Mouse (Mus musculus) testis, postnatal 14 days (tissue): ENCODE measurements around the gene Dtnb.
A peak's percentile ranks its signal among the peaks of the same experiment; 100 is the strongest.
"Not testable (repeated sequence)": the region's sequence is repeated elsewhere in the genome, so short reads cannot be mapped to it uniquely, and the experiment has no call there.

Experiments used
- DNase-seq: peaks from one replicate; pipeline ENCODE4 v3.0.0; 2021; ENCODE audit warnings: low spot score

The Dtnb gene

DNA sequence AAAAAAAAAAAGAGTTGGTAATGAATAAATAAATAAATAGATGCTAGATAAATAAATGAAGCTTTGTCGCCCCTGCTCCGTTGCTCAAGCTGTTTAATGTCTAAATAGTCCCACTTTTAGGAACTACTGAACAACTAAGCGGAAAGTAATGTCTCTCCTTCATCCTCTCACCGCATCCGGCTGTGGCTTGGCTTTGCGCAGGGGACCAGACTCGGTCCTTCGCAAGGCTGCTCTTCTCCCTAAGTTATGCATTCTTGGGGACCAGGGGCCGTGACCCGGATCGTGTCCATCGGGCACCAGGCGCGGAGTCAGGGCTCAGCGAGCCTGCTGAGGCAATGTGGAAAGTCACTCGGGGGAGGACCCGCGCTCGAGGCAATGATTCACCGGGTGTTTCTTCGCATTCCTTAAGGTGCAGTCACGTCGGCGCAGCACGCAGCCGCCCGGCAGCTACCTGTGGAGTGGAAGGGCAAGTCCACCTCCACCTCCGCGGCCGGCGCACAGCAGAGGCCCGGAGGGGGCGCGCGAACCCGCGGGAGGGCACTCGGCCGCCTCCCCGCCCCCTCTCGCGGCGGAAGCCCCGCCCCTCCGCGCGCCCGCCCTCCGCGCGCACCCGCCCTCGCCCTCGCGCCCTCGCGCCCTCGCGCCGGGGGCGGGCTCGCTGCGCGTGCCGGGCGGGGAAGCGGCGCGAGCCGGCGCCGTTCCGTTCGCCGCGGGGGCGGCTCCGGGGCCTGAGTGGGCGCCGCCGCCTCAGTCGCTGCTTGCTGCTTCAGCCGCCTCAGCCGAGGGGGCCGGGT, at the start of gene Dtnb:
TSS of gene Dtnb (plus strand) at position 595 of the 794 bp plus-strand sequence.
- peak; percentile 81 for DNase-seq

DNA sequence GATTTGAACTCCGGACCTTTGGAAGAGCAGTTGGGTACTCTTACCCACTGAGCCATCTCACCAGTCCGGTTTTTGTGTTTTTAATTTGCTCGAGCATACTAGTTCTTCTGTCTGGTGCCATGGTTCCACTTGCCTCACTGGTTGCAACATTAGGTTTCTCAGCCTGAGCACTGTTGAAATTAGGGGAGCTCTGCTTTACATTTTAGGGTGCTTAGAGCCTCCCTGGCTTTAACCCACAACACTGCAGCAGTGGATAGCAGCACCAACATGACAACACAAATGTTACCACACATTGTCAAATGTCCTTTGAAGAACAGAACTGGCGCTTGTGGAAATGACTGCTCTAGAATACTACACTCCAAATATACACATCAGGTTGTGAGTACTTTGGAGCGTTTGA, 46.6 kb upstream of the Dtnb start:
- no peak for DNase-seq

GRCm38 (mm10) chr12:3535446-3535845, 36.7 kb upstream of the Dtnb start:
- not testable (repeated sequence) for DNase-seq

DNA sequence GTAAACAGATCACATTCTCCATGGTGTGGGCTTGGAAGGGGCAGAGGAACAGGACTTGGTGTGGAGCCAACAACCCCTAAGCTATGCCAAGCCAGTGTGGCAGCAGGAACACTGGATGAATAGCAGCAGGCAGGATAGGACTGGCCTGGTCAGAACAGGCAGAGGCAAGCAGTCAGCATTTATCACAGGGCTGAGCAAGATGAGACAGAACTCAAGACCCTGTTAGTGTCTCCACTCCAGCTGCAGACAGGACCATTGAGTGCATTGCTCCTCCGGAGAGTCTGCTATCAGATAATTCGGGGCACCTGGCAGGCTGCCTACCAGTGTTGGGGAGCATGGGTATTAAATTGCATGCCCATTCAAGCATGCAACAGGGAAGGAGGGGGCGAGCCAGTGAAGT, 34.6 kb upstream of the Dtnb start:
- DNase-seq = no peak

DNA sequence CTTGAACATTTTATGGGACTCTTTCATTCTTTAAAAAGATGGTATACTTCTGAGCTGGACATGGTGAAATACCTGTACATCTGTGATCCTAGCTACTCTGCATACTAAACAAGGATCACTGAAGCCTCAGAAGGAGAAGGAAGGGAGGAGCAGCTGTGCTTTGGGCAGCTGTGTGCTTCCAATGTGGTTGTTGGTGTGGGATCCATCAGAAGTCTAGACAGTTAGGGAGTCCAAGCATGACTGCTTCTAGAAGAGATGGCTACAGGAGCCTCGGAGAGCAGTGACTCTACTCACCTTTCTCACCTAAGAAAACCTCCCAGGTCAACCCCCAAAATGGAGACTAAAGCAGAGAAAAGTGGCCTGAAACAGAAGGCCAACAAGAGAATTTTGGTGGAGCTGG, 34.1 kb upstream of the Dtnb start:
- DNase-seq = no peak

DNA sequence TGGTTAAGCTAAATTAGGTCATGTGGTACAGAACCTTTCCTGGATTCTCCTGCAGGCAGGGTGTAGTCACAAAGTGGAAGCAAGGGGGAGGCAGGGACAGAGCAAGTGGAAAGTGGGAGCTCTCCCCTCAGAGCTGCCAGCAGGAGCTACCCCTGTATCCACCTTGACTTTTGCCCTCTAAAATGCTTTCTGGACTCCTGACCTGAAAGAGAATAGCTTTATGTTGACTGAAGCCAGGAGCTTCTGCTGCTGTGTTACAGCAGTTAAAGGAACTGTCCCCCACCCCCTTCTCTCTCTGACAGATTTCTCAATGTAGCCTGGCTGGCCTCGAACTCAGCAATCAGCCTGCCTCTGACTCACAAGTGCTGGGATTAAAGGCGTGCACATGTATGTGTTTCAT, 32.6 kb upstream of the Dtnb start:
- DNase-seq = no peak

- DNase-seq = no peak
These were observed 31.3 kb upstream of the Dtnb start for GRCm38 (mm10) chr12:3540871-3541270.

- no peak for DNase-seq
These were observed 26.7 kb upstream of the Dtnb start for GRCm38 (mm10) chr12:3545451-3545850.

DNA sequence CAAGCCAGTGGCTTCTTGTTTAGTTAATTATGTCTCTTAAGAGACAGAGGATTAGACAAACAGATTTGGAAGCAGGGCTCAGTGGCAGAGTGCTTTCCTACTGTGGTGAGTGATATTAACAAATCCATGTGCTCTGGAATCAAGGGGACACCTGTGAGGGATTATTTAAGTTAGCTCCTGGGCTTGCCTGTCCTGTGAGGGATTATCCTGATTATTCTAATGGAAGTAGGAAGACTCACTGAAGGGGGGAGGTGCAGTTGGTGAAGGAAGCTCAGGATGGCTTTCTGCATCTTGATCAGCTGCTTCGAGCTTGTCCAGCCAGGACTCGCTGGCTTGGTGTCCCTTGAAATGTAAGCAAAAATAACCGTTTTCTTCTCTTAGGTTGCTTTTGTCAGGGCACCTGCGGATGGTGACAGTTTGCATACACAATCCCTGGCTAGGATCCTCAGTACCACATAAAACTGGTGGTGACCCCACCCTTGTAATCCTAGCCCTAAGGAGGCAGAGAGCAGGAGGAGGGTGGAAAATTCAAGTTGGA, 26.0 kb upstream of the Dtnb start:
- no peak for DNase-seq

- DNase-seq = no peak
These were observed 25.4 kb upstream of the Dtnb start for GRCm38 (mm10) chr12:3546781-3547180.

- DNase-seq = no peak
These were observed 24.7 kb upstream of the Dtnb start for GRCm38 (mm10) chr12:3547506-3547905.

GRCm38 (mm10) chr12:3547911-3548310, 24.3 kb upstream of the Dtnb start:
- DNase-seq = no peak

- no peak for DNase-seq
These were observed 23.5 kb upstream of the Dtnb start for GRCm38 (mm10) chr12:3548582-3549211.

DNA sequence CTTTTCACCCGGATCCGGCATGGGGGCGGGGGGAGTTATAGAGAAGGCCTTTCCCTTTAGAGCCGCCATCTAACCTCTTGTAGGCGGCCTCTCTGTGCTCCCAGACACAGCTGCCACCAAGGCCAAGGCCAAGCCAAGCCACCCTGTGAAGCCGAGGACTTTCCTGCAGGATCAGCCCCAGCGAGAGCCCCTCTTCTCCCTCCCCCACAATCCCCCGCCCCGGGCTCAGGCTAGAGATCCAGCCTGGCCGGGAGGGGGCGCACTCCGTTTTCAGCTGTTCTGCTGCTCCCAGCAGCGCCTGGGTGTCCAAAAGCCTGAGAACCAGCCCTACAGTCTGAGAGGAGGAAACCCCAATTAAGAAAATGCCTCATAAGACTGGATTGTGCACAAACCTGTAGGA, 21.9 kb upstream of the Dtnb start:
- DNase-seq = no peak

DNA sequence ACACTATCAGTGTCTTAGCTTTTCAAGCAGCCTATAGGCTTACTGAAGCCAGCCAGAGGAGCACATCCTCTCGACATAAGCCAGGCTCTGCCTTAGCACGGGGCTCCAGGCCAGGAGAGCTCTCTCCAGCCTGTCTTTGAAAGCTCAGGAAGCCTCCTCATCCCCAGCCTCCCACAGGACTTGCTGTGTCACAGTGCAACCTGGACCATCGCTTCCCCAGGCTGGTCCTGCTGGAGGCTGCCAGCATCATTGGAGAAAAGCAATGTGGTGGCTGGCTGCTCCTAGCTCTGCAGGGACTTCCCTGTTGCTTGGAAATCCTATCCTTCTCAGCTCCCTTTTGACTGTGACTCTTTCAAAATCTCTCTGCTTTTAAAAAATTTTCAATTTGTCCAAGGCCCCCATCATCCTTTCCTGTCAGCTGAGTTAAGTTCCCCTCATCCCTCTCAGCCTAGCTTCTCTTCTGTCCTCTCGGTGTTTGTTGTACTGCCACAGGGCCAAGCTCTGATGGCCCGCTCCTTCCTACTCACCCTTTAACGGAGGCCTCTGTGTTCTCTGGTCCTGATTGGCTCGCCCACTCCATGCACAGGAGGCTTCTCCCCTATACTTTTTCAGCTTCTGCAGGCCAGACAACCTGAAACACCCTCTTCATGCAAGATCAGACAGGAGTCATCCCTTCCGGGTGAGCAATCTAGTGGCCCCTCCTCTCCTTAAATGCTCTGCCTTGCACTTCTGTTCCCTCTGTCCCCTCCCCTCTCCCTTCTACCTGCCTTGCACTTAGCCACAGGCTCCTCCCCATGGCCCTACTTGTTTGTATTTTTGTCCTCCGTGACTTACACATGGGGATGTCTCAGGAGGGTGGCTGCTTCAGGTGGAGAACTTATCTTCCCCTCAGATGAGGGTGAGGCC, 14.5 kb upstream of the Dtnb start:
- DNase-seq = no peak

DNA sequence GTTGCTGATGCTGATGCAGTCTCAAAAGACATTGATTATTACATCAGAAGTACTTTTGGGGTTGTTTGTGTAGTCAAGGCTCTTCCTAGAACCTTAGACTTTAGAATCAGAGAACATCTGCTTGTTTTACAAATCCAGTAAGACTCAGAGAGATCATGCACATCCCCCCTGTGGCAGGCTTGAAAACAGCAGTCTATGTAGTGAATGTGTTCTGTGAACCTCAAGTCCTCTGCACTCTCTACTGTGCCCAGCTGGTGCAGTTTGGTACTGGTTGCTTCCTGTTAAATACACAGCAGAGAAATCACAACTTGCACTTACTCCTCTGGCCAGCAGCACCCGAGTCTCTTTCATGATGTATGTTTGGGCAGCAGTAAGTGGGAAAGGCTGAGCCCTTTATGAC, 11.6 kb upstream of the Dtnb start:
- peak; percentile 52 for DNase-seq

DNA sequence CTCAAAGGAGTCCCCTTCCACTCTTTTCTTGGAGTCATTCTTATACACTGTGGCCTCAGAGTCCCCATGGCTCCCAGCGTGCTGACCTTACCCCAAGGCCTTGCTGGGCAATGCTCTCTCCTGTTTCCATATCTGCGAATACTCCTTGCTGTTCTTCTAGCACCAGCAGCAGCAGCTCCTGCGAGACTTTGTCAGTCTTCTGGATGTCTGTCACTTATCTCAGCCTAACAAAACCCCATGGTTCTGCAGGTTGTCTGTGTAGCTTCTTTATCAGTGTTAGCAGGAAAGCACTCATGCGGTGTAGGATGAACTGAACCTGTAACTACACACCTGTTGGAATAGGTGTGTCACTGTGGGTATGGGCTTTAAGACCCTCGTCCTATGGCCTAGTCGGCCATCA, 11.1 kb upstream of the Dtnb start:
- DNase-seq = no peak

GRCm38 (mm10) chr12:3562806-3563205, 9.4 kb upstream of the Dtnb start:
- DNase-seq = no peak

- DNase-seq = no peak
These were observed 8.5 kb upstream of the Dtnb start for GRCm38 (mm10) chr12:3563659-3564058.

GRCm38 (mm10) chr12:3568461-3568991, 3.7 kb upstream of the Dtnb start:
- peak; percentile 79 for DNase-seq

DNA sequence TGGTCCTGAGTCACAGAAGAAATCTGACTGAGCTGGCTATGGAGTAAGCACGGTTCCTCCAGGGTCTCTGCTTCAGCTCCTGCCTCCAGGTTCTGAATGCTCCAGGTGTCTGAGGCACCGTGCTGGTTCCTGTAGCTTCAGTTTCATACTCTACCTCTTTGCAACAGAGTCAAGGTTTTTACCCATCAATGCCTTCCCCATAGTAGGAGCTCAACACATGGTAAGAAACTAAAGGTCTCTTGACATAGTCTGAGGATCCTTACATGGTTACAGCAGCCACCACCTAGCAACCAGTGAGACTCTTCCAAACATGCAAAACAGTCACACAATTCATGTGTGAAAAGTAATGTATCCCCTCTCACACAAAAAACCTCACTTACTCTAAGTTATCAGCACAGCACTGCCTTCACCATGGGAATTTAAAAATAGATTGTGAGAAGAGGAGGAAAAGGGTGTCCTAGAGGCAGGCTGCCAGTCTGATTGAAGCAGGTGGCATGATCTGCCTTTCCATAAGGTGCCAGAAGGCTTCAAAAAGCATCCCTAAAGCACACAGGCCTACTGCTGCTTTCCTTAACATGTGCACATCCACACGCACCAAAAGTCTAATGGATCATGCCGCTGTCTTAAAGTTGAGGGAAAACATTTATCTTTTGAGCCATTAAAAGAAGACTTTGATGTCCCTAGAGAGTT, 1.3 kb upstream of the Dtnb start:
- no peak for DNase-seq
